Mouse (Mus musculus) MEL (cell line): ENCODE measurements around the gene Rps15.
A peak's percentile ranks its signal among the peaks of the same experiment; 100 is the strongest.

ENCODE experiments used
- CHD2 ChIP-seq: IDR thresholded peaks from 2 replicates; pipeline ENCODE4 v1.6.1; 2011; ENCODE audit warnings: low read length, improper control_type of control experiment
- CTCF ChIP-seq, 3 experiments: IDR thresholded peaks in 2 of 3; conservative IDR thresholded peaks in 1 of 3; 2 replicates each; pipeline ENCODE4 v1.5.1; 2011 to 2012; ENCODE audit warnings: low read length in 3 of 3, low read depth in 2 of 3, mild to moderate bottlenecking in 2 of 3, improper control_type of control experiment in 1 of 3, inconsistent platforms in 1 of 3, mixed read lengths in 1 of 3, moderate library complexity in 1 of 3; ENCODE audit not compliant: control insufficient read depth in 1 of 3, insufficient read depth in 1 of 3, poor library complexity in 1 of 3, severe bottlenecking in 1 of 3
- HCFC1 ChIP-seq: IDR thresholded peaks from 2 replicates; pipeline ENCODE4 v1.6.1; 2012; ENCODE audit warnings: low read depth, mild to moderate bottlenecking, inconsistent platforms, low read length, improper control_type of control experiment, moderate library complexity
- POLR2A ChIP-seq, 2 experiments: IDR thresholded peaks; 2 replicates each; pipeline ENCODE4 v1.6.1; 2011 to 2012; ENCODE audit warnings: low read length in 2 of 2, mild to moderate bottlenecking in 2 of 2, control low read depth in 1 of 2, improper control_type of control experiment in 1 of 2, low read depth in 1 of 2, moderate library complexity in 1 of 2; ENCODE audit not compliant: control insufficient read depth in 1 of 2, insufficient read depth in 1 of 2, poor library complexity in 1 of 2
- POLR2AphosphoS2 ChIP-seq: IDR thresholded peaks from 2 replicates; pipeline ENCODE4 v1.6.1; 2011; ENCODE audit warnings: low read length, improper control_type of control experiment
- SIN3A ChIP-seq: IDR thresholded peaks from 2 replicates; pipeline ENCODE4 v1.6.1; 2012; ENCODE audit warnings: low read length, improper control_type of control experiment, inconsistent platforms

GRCm38 (mm10) chr10:80288657-80289056, 3.6 kb upstream of the Rps15 start:
- TF ChIP-seq CTCF (IDR thresholded peaks at IDR 0.05 in 2 of 3, conservative IDR thresholded peaks at IDR 0.05 in 1 of 3; ENCODE audit: control insufficient read depth in 1 of 3, insufficient read depth in 1 of 3, low read depth in 2 of 3, low read length in 3 of 3, poor library complexity in 1 of 3, severe bottlenecking in 1 of 3) = peak in 2 of 3 experiments; percentile 38 to 42; a peak in 4 of 6 replicates
- TF ChIP-seq POLR2A (IDR thresholded peaks at IDR 0.05; ENCODE audit: control insufficient read depth in 1 of 2, insufficient read depth in 1 of 2, low read depth in 1 of 2, low read length in 2 of 2, poor library complexity in 1 of 2) = peak in 1 of 2 experiments; percentile 30; a peak in 1 of 4 replicates
- TF ChIP-seq POLR2AphosphoS2 = no peak
- TF ChIP-seq SIN3A = no peak
- no peak for TF ChIP-seq CHD2
- TF ChIP-seq HCFC1 = no peak
